Mouse (Mus musculus) cortical plate, adult 2 months (tissue): ENCODE measurements at regions not wholly inside any gene's neighbourhood (a gene's known extent, or its start where the extent isn't known, plus 50 kb on each side); places are given as distances from the start of the nearest gene placed in this dataset.

Experiments
- CTCF ChIP-seq: fragments of 200-500 bp; IDR thresholded peaks from 2 replicates; pipeline ENCODE4 v1.5.1; 2011; ENCODE audit warnings: mild to moderate bottlenecking, control low read depth, low read length; ENCODE audit not compliant: insufficient read depth; ENCODE audit errors: extremely low read depth
- POLR2A ChIP-seq: fragments of 200-500 bp; IDR thresholded peaks from 2 replicates; pipeline ENCODE4 v1.6.1; 2011; ENCODE audit warnings: mild to moderate bottlenecking, low read length, control low read depth; ENCODE audit not compliant: insufficient read depth; ENCODE audit errors: extremely low read depth

GRCm38 (mm10) chr2:11387623-11388022 is 166.3 kb downstream of the Pfkfb3 start:
- no peak for TF ChIP-seq CTCF
- TF ChIP-seq POLR2A, result no peak
